Mouse (Mus musculus): Measurements from ENCODE around the gene Bbs9.

DNA sequence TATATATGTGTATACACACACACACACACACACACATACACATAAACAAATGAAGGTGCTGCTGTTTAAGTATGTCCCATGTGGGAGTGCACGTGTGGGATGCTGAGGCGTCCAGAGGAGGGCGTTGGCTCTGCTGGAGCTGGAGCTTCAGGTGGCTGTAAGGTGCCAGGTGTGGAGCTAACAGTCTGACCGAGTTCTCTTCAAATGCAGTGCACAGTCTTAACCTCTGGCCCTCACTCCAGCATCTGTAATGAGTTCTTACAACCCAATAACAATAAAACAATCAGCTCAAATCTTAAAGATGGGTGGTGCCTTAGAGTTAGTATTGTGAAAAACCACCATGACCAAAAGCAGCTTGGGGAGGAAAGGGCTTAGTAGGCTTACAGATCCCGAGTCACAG lies 56.6 kb downstream of the Bbs9 start:
- TF ChIP-seq CTCF (conservative IDR thresholded peaks at IDR 0.05; ENCODE audit: insufficient read depth, insufficient read length, low read depth, low read length) (no peak), POLR2A (IDR thresholded peaks at IDR 0.05; ENCODE audit: low read depth, low read length) (no peak)
